Mouse (Mus musculus) heart, embryonic 11.5 days (tissue): ENCODE results near the gene Gipc3. TPM values are rescaled to one million over a fixed set of nuclear protein-coding genes. Genes with fewer than 3 reads are reported as not detected.

ENCODE experiments used
- ATAC-seq: fragments of 200-750 bp; cut with Nextera tagmentation; replicated peaks from 2 replicates; pipeline ENCODE4 v1.8.0; 2017; ENCODE audit warnings: moderate library complexity; ENCODE audit not compliant: insufficient number of reproducible peaks, low FRiP score, low TSS enrichment
- H3K27ac ChIP-seq: fragments of 300-500 bp; sonication (generic); 2 replicates; pipeline ENCODE4 v1.5.1; 2014; ENCODE audit warnings: mild to moderate bottlenecking, low read depth, low read length
- H3K27me3 ChIP-seq: fragments of 300-500 bp; sonication (generic); 2 replicates; pipeline ENCODE4 v1.6.1; 2014; ENCODE audit warnings: mild to moderate bottlenecking, low read length, mixed read lengths; ENCODE audit not compliant: control insufficient read depth, insufficient read depth
- H3K36me3 ChIP-seq: fragments of 300-500 bp; sonication (generic); 2 replicates; pipeline ENCODE4 v1.6.1; 2014; ENCODE audit warnings: mild to moderate bottlenecking, low read length, moderate library complexity, mixed read lengths; ENCODE audit not compliant: control insufficient read depth, insufficient read depth
- H3K4me1 ChIP-seq: fragments of 300-500 bp; sonication (generic); 2 replicates; pipeline ENCODE4 v1.6.1; 2014; ENCODE audit warnings: low read length; ENCODE audit not compliant: control insufficient read depth, insufficient read depth
- H3K4me2 ChIP-seq: fragments of 300-500 bp; sonication (generic); 2 replicates; pipeline ENCODE4 v1.6.1; 2014; ENCODE audit warnings: mild to moderate bottlenecking, moderate library complexity
- H3K4me3 ChIP-seq: fragments of 300-500 bp; sonication (generic); 2 replicates; pipeline ENCODE4 v1.5.1; 2014; ENCODE audit warnings: low read depth, low read length
- H3K9ac ChIP-seq: fragments of 300-500 bp; sonication (generic); 2 replicates; pipeline ENCODE4 v1.6.1; 2014; ENCODE audit warnings: mild to moderate bottlenecking, low read depth, low read length, moderate library complexity
- H3K9me3 ChIP-seq: fragments of 300-500 bp; sonication (generic); replicated peaks from 2 replicates; pipeline ENCODE4 v1.6.1; 2016; ENCODE audit warnings: low read length; ENCODE audit not compliant: control insufficient read depth
- whole genome bisulfite sequencing: fragments of 180-500 bp; shearing (Covaris S2); extraction: QIAGEN DNeasy Blood & Tissue Kit; methylation state at CpG from one replicate; pipeline ENCODE4 v1.1.7; 2014; ENCODE audit not compliant: insufficient replicate concordance; 5-methylcytosine and 5-hydroxymethylcytosine counted together
- polyA plus RNA-seq: library from polyadenylated mRNA; unstranded; fragments of >200 nt; fragmentation: Nextera tagmentation; extraction: Ambion mirVana; gene quantifications from 2 replicates; pipeline ENCODE4 v1.2.1, GENCODE M21; 2014

Gipc3 gene
- polyA plus RNA-seq: not detected in 2 replicates

DNA sequence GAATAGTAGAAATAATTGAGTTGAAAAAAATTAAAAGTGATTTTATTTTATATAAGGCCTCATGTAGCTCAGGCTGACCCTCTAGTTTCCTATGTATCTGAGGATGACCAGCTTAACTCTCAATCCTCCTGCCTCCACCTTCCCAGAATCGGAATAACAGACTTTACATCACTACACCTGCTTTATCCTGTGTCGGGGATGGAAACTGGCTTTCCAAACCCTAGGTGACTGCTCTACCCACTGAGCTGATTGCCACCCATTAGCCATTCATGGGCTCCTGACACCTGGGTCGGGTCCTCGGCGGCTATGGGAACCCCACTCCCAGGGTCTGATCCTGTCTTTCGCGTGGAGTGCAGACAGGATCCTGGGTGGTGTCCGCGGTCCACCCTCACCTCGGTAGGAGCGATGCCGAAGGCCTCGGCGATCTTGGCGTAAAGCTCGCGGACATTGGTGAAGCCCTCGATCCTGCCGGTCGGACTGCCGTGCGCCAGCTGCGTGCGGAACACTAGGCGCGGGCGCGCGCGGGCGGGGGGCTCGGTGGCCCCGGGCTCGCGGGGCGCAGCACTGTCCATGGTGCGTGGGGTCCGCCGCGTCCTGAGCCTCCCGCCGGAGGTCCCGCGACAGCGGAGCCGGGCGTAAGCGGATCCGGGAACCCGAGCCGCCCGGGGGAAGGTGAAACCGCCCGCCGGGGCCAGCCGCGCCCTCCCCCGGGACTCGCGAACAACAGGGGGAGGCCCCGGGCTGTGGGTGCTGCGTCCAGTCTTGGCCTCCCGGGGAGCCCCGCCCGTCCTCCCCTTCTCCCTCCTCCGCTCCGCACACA is at the start of gene Gipc3:
TSS of gene Gipc3 (minus strand) at position 581 of the 820 bp plus-strand sequence.
- Histone ChIP-seq H3K4me3 (peak within 1 kb of the TSS; percentile 51), H3K9me3 (no peaks in the 10 kb centered on the region), H3K4me2 (peak within 1 kb of the TSS; percentile 86), H3K36me3 (0 out of 2 replicates have a peak, but pooled peaks cover 6% of the 10 kb centered on the region), H3K27ac (no peak within 1 kb of the TSS), H3K27me3 (peaks cover 44% of the 10 kb centered on the region), H3K4me1 (peaks cover 26% of the 10 kb centered on the region), H3K9ac (peak within 1 kb of the TSS; percentile 75)
- WGBS: 7% methylated on average over 47 of the region's 67 CpGs
- no peak for ATAC-seq

DNA sequence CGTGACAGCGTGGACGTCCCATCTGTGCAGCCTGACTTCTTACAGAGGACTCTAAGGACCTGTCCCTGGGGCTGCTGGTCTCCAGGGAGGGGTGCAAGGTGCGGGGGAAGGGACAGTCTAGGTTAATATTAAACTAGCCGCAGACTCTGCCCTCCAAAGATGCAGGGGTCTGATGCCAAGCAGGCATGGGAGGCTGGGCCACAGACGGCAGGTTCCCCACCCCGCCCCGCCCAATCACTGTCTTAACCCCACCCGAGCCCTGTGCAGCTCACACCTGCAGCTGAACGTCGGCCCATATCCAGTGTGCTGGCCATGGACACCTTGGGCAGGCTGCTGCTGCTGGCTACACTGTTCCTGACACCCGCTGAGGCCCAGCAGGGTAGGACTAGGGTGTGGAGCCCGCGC is 49.7 kb upstream of the Gipc3 start, which contains the start of gene Smim24:
TSS of gene Smim24 (plus strand) at position 271 of the 405 bp plus-strand sequence.
- H3K36me3 ChIP-seq: peaks cover 6% of the 10 kb centered on the region
- 55% methylated on average over 14 of the region's 14 CpGs for WGBS
- ATAC-seq: no peak
- H3K9ac ChIP-seq: peak within 1 kb of the TSS; percentile 65
- H3K4me1 ChIP-seq: peaks cover 23% of the 10 kb centered on the region
- no peaks in the 10 kb centered on the region for H3K9me3 ChIP-seq
- no peaks in the 10 kb centered on the region for H3K27me3 ChIP-seq
- peak within 1 kb of the TSS; percentile 66 for H3K4me2 ChIP-seq
- peak within 1 kb of the TSS; percentile 36 for H3K4me3 ChIP-seq
- H3K27ac ChIP-seq: peak within 1 kb of the TSS; percentile 62; the same call in 1 of the 2 replicates

DNA sequence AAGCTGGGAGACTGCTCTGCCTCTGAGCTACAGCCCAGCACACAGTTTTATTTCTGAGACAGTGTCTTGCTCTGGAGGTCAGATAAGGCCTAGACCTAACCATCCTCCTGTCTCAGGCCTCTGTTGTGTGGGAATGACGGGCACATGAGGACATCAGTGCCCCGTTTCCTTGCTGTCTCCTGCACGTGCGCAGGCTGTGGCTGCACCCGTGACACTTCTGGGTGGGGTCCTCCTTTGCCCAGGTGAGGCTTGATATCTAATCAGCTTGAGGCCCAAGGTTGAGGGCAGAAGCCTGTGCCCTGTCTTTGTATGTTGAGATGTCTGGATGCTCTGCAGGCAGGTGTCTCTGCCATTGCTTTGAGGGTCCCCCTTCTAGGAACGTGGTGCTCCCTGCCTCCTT is 49.2 kb upstream of the Gipc3 start:
- Histone ChIP-seq H3K36me3 (peaks cover 12% of the 10 kb centered on the region), H3K4me3 (no peak overlapping the region), H3K4me1 (peaks cover 23% of the 10 kb centered on the region), H3K4me2 (no peak overlapping the region), H3K27me3 (no peaks in the 10 kb centered on the region), H3K9me3 (no peaks in the 10 kb centered on the region), H3K9ac (no peak overlapping the region), H3K27ac (no peak overlapping the region)
- ATAC-seq: no peak
- WGBS: 83% methylated on average over 6 of the region's 6 CpGs

DNA sequence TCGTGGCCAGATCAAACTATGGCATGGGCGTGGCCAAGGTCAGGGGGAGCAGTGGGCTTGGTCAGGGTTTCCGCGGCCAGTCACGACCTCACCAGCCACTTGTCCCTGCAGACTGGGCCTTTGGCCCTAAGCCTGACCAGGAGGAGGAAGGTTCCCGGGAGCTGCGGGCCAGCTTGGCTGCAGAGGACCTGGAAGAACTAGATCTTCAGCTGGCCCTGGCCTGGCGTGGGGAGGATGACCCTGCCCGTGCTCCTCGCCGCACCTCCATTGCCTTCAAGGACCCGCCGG is 47.6 kb upstream of the Gipc3 start:
- H3K36me3 ChIP-seq: peaks cover 23% of the 10 kb centered on the region
- WGBS: 80% methylated on average over 13 of the region's 13 CpGs
- H3K9me3 ChIP-seq: no peaks in the 10 kb centered on the region
- no peak for ATAC-seq
- no peaks in the 10 kb centered on the region for H3K27me3 ChIP-seq
- no peak overlapping the region for H3K27ac ChIP-seq
- no peak overlapping the region for H3K9ac ChIP-seq
- no peak overlapping the region for H3K4me2 ChIP-seq
- H3K4me1 ChIP-seq: peaks cover 26% of the 10 kb centered on the region
- H3K4me3 ChIP-seq: no peak overlapping the region

DNA sequence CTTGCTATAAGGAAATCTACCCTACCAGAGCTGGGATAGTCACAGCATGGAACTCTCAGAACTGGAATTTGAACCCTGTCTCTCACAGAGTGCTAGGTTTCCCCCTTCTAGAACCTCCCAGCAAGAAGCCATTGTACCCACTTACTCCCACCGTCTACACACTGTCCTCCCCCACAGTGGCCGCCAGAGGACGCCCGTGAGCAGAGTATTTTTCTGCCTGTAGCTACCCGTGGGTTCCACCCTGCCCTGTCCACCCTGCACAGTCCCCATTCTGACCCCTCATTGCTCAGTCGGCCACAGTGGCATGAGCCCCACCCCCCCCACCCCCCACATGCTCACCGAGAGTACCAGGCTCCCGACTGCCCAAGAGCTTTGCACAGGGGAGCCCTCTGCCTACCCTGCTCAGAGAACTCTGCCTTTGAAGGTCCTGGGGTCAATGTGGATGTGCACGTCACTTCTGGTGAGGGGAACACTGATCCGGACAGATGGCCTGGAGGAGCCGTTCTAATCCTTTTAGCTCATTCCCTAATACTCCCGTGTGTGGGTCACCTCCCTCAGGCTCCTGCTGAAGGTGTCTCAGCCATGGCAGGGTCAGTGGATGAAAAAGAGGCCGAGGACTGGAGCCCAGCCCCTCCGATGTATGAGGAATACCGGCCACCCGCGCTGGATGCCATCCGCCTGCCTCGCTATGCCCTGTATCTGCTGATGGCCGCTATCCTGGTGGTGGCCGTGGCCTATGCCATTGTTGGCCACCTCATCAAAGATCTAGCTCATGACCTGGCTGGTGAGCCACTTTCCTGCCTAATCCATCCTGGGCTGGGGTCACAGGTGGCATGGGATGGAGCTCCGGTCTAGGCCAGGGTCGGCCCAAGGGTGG is 47.0 kb upstream of the Gipc3 start:
- ATAC-seq: 0 out of 2 replicates have a peak, but pooled peaks have one; percentile 31
- Histone ChIP-seq H3K27me3 (no peaks in the 10 kb centered on the region), H3K27ac (no peak overlapping the region), H3K9me3 (no peaks in the 10 kb centered on the region), H3K4me2 (no peak overlapping the region), H3K9ac (peak overlapping the region; percentile 52), H3K36me3 (peaks cover 23% of the 10 kb centered on the region), H3K4me3 (no peak overlapping the region), H3K4me1 (peaks cover 31% of the 10 kb centered on the region)
- WGBS: 58% methylated on average over 23 of the region's 23 CpGs

DNA sequence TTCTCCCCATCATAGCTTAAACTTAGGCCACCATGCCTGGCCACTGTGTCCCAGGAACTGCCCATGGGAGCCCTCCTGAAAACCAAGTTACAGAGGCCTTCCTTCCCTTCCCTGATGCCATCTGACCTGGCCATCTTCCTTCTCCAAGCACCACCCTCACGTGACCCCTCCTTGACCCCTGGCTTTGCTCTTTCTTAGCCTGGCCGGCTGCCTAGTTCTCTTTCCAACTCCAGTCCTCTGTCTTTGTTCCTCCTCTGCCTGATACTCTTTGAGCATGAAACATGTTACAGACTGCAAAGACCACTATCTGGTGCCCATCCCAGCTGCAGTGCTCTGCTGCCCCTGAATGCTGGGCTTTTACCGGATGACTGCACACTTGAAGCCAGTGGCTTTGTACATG is 46.3 kb upstream of the Gipc3 start:
- H3K36me3 ChIP-seq: peaks cover 23% of the 10 kb centered on the region
- H3K27me3 ChIP-seq: no peaks in the 10 kb centered on the region
- no peak for ATAC-seq
- H3K27ac ChIP-seq: no peak overlapping the region
- H3K4me2 ChIP-seq: no peak overlapping the region
- 55% methylated on average over 3 of the region's 3 CpGs for WGBS
- peaks cover 34% of the 10 kb centered on the region for H3K4me1 ChIP-seq
- H3K9me3 ChIP-seq: no peaks in the 10 kb centered on the region
- no peak overlapping the region for H3K4me3 ChIP-seq
- peak overlapping the region; percentile 52 for H3K9ac ChIP-seq

DNA sequence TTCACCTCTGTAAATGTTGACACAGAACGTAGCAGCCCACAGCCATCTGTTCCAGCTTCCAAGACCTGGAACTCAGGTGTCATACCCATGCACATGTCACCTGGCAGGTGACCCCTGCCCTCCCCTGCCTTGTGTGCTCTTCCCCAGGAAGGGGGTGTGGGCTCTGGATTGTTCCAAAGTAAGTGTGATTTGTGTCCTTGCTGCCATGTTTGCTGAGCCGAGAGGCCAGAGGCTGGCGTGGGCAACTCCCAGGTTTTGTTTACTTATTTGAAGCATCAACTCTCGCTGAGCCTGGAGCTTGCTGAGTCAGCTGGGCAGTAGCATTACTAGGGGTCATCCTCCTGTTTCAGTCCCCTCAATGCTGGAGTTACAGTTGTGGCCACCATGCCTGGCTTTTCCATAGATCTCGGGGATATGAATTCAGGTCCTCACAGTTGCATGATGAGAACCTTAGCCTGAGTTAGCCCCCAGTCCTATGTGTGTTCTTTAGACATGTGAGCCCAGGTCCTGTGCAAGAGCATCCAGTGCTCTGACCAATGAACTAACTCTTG is 45.5 kb upstream of the Gipc3 start, which contains the start of gene Gm48552:
TSS of gene Gm48552 (plus strand) at position 501 of the 551 bp plus-strand sequence.
- Histone ChIP-seq H3K4me1 (peaks cover 28% of the 10 kb centered on the region), H3K27ac (no peak within 1 kb of the TSS), H3K9me3 (no peaks in the 10 kb centered on the region), H3K4me2 (no peak within 1 kb of the TSS), H3K36me3 (peaks cover 23% of the 10 kb centered on the region), H3K9ac (peak within 1 kb of the TSS; percentile 52), H3K4me3 (no peak within 1 kb of the TSS), H3K27me3 (no peaks in the 10 kb centered on the region)
- no peak for ATAC-seq
- WGBS: 80% methylated on average over 5 of the region's 5 CpGs

DNA sequence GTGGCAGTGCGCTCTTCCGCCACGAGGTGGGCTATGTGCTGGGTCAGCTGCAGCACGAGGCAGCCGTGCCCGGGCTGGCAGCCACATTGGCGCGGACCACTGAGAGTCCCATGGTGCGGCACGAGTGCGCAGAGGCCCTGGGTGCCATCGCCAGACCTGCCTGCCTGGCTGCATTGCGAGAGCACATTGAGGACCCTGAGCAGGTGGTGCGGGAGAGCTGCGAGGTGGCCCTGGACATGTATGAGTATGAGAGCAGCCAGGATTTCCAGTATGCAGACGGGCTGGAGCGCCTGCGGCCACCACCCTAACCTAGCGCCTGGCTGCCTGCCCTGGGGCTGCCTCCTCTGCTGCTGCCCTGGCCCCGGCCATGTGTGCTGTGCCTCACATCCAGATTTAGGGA is 44.6 kb upstream of the Gipc3 start:
- H3K4me3 ChIP-seq: no peak overlapping the region
- no peak overlapping the region for H3K27ac ChIP-seq
- WGBS: 93% methylated on average over 20 of the region's 20 CpGs
- peaks cover 19% of the 10 kb centered on the region for H3K4me1 ChIP-seq
- peaks cover 23% of the 10 kb centered on the region for H3K36me3 ChIP-seq
- no peaks in the 10 kb centered on the region for H3K9me3 ChIP-seq
- no peak for ATAC-seq
- no peaks in the 10 kb centered on the region for H3K27me3 ChIP-seq
- no peak overlapping the region for H3K4me2 ChIP-seq
- H3K9ac ChIP-seq: no peak overlapping the region
